Mouse (Mus musculus) MEL-GATA-1-ER (cell line): ENCODE data around the gene Fam227a.

Experiments
- DNase-seq: peaks from one replicate; pipeline ENCODE4 v3.0.0-alpha.2; 2012; ENCODE audit warnings: low read depth; ENCODE audit errors: extremely low read depth

Fam227a gene

DNA sequence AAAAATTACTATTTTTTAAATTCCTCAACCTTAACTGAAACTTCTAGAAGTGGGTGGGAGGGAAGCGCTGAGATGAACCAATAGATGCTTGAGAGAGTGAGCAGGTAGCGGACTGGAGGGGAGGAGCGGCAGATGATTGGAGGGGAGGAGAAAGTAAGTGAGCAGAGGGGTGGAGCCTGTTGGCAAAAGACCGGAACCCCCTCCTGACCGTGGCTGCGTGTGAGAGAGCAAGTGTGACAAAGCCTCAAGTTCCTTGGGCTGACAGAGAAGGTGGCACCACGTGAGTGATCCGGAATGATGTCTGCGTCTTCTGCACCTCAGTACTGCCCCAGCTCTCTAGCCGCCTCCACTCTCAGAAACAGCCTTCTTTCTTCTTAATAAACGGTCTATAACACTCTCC lies 41.6 kb downstream of the Fam227a start:
- peak; percentile 82 for DNase-seq

DNA sequence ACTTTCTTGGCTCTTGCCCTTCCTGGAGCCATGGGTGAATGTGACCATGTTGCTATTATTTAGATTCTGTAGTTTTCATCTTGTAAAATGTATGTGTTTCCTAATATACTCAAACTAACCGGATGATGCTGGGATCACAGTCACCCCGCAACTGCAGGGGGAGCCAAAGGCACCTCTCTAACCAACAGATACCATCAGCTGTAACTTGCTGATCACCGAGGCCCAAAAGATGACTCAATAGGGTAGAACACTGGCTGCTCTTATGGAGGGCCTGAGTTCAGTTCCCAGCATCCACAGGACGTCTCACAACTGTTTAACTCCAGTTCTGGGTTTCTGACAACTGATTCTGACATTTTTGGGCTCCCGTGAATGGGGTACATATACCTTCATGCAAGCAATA lies 42.0 kb downstream of the Fam227a start:
- peak; percentile 53 for DNase-seq

DNA sequence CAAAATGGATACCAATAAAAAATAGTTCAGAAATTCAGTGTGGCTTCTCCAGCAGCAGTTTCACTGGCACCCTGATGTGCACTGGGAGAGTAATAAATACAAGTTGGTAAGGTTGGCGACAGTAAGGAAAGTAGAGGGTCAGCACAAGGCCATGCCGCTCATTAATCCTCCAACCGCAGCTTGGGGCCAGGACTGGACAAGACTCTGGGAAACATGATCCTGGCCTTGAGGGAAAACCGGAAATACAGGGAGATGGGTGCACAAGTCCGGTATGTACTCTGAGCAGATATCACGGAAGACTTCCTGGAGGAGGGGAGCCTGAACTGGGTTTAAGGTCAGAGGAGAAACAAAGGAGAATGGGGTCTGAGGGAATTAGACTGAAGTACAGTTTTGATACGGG lies 43.3 kb downstream of the Fam227a start:
- DNase-seq = no peak

DNA sequence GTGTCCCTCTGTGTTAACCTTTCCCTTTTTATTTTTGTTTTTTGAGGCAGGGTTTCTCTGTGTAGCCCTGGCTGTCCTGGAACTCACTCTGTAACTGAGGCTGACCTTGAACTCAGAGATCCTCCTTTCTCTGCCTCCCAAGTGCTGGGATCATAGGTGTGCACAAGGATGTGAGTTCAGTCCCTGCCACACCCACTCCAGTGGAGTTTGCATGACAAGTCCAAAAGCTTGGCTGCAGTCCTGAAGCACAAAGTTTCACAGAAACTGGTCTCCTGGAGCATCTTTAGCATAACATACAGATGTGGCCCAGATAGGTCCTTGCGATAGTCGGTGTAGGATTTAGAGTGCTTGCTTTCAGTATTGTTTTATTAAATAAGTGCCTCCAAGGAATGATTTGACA lies 49.5 kb downstream of the Fam227a start:
- no peak for DNase-seq

DNA sequence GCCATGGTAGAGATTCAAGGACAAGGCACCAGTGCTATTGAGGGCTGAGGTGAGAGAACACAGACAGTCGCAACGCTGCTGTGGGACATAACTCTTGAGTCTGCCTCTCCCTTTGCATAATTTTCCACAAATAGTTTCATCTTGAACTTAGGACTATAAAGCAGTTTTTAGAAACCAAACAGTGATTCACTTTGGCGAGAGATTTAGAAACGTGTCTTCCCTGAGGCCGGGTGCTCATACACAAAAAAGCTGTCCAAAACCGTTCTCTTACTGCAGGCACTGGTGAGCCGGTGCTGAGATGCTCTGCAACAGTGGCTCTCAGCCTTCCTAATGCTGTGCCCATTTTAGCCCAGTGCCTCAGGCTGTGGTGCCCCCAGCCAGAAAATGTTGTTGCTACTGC lies 50.5 kb downstream of the Fam227a start:
- no peak for DNase-seq

DNA sequence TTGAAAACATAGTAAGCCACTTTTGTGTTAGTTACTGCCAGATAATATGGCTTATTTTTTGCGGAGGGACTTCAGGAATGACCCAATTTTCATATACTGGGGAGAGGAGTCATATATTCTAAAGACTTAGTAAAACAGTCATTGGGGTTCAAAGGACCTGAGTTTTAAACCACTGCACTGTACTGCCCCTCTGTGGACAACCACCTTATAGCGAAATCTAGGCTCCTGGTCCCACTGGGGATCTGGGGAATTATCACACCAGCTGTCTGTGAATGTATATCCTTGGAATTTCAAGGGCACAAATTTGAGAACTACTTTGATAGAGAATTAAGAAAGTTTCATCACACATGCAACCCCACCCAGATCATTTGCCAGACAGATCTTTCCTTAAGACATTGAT lies 51.0 kb downstream of the Fam227a start:
- DNase-seq = no peak

DNA sequence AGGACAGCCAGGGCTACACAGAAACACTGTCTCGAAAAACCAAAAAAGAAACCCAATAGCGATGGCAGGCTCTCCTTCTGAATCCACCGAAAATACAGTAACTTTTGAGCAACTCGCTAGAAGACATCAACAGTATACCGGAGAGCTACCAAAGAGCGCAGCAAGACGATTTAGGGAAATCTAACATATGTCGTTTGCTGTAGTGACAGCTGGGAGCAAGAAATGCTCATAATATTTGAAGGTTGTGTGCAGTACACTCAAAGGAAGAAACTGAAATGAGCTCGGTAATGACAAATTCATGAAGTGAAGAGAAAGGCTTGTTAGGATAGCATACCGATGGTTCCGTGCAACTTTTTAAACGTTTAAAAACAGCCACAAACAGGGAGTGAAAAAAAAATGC lies 52.6 kb downstream of the Fam227a start:
- DNase-seq = no peak

DNA sequence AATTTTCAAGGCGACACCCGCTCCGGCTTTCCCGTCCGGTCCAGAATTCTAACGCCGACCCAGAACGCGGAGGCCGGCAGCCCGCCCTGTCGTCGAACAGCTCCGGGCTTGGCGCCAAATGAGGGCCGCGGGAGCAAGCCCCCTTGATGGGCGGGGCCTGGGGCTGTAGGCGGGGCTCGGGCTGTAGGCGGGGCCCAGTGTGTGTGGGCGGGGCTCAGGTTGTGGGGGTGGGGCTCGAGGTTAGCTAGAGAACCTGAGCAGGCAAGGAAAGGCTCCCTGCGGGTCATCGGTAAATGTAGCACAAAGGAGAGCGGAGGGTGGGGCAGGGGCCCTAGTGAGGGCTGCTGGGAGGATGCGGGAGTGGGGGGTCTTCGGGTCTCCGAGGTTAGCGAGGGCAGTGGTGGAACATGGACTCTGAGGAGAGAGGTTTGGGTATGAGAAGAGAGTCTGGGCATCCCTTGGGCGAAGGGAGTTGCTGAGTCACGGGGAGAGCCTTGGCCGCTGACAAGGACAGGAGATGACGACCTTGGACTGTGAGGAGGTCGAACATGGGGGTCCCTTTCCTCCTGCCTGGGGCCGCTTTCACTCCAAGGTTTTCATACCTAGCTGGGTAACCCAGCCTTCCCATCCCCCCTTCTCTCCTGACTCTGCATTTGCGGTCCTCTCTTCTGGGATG lies 53.6 kb downstream of the Fam227a start, which contains the start of gene Dmc1:
Dmc1 (minus strand) TSS at position 120 of the 676 bp plus-strand sequence.
- DNase-seq = no peak

DNA sequence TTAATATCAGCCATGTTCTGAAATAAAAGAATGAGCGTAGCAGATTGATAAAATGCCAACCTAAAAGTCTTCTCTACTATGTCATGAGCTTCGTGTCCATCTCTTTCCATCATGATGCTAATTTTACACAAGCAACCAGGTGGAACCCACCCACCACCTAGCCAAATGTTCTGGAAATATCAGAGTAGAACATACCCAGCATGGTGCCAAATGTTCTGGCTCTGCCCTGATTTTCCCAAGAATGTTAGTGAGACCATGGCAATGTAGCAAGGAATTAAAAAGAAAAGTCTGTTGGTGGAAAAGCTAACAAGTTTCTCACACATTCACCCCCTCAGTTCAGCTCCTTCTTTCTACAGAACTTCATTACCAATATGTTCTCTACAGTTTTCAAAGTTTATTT lies 58.6 kb downstream of the Fam227a start:
- no peak for DNase-seq

DNA sequence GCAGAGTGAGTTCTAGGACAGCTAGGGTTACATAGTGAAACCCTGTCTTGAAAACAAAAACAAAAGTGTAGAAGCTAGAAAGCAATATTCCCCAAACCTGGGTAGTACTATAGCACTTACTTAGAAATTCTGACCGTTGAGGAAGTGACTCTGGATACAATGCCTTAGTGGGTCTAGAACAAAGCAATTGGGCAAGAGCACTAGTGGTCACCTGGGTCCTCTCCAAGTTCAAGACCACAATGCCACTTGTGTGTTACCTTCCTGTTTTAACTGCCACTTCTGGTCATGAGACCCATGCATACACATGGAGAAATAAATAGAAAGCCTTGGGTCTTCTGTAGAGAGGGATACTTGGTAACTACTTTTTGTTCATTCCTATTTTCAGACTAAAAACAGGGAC lies 60.0 kb downstream of the Fam227a start:
- no peak for DNase-seq

DNA sequence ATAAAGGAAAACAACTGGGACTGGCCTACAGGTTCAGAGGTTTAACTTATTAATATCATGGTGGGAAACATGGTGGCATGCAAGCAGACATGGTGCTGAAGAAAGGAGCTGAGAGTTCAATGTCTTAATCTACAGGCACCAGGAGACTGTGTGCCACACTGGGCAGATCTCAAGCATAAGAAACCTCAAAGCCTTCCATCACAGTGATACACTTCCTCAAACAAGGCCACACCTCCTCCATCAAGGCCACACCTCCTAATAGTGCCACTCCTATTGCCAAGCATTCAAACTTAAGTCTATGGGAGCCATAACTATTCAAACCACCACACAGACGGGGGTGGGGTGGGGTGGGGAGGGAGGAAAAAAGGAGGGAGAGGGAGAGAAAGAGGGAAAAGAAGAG lies 77.2 kb downstream of the Fam227a start:
- peak; percentile 58 for DNase-seq

DNA sequence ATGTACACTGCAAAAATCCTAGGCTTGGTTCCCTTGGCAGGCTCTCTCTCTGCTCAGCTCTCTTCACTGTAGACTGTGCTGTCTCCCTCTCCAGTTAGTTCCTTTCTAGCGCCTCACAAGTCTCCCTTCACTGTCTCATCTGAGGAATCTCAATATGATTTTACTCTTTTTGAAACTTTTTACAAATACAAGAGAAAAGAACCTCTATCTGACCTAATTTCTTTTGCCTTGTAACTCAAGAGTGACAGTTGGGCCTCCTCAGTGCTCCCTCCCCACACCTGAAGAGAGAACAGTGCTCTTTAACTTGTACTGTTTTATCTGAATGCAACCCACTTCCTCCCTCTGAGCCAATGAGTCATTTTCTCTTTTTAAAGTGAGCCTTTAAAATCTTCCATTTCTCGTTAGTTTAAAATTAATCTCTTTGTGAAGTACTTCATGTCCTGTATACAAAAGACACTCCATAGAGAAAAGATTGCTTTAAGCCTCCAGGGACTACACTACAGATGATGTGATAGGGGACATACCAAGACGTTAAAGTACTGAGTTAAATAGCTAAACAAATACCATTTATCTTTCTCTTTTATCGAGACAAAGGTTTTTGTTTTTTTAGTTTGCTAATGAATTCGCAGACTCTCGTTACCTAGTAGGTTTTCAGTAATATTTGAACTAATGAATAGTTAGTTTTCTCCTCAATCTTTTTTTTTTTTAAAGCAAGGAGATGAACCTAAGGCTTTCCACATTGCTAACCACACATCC lies 80.9 kb downstream of the Fam227a start:
- DNase-seq = peak; percentile 54

DNA sequence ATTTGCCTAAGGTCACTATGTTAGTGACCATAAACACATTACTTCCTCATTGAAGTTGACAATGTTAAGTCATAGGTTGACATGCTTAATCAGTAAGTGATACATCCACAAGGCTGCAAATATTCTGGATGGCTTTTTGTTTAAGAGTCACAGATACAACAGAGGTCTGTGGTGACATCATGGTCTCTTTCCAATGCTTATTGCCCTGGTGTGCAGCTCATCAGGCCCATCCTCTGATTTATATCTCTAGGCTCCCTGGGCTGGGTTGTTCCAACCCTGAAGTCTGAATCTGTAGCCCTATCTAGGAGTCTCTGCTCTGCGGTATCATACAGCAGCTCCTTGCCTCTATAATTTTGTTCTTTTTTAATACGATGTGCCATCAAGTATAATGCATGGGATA lies 81.8 kb downstream of the Fam227a start:
- no peak for DNase-seq

DNA sequence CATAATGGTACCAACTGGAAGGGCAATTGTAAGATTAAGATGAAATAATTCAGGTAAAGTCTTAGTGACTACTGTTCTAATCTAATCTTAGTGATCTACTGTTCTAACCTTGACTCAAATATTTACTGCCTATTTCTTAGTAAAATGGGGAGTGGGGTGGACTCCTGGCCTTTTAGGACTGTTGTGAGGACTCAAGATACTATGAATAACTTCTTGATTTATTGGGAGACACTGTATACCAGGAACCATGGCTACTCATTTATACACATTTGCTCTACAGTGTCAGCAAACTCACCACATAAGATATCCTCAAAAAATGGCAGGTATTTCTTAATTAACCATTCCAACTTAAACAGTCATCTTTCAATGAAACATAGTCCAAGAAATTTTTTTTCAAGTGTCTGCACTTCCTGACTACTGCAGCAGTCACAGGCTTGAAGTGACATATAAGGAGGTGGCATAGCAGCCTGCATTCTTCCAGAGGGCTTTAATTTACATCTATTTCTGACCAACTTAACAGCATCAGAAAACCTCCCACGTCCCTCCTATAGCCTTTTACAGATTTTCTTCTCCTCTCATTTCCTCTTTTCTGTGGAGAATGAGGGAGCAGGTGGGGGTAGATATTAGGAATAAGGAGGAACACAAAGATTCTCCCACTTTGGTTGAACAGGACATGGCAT lies 83.1 kb downstream of the Fam227a start:
- no peak for DNase-seq

DNA sequence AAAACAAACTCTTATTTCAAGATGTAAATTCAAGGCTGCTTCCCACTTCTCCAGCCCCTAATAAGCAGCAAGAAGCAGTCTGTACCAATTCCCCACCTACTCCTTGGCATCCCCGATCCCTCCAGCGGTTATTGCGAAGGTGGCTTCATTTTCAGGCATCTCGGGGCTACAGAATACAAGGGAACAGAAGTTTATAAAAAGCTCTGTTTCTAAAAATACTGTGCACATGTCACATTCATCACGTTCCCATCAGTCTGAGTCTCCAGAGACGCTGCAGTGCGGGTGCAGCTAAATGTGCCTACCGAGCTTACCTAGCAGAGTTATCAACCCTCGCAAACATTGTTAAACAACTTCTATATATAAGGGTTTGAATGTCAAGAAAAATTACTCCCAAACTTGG lies 96.3 kb downstream of the Fam227a start:
- no peak for DNase-seq

DNA sequence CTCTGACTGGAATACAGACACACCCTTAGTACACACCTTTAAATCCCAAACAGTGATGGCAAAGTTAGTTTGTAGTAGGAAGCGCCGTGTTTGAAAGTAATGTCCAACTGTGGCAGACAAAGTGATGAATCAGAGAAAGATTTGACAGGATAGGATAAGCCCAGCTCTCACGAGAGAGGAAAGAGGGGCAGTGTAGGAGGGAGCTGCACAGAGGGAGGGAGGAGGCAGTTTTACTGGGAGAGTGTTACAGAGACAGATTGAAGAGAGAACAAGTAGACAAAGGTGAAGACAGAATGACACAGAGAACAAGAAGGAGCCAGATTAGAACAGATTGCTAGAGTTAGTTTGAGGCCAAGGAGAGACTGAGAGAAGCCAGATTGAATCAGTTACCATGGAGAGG lies 99.1 kb downstream of the Fam227a start:
- DNase-seq = no peak
